ENCODE assay signal across 9 mouse cellular contexts in the genomic region with DNA sequence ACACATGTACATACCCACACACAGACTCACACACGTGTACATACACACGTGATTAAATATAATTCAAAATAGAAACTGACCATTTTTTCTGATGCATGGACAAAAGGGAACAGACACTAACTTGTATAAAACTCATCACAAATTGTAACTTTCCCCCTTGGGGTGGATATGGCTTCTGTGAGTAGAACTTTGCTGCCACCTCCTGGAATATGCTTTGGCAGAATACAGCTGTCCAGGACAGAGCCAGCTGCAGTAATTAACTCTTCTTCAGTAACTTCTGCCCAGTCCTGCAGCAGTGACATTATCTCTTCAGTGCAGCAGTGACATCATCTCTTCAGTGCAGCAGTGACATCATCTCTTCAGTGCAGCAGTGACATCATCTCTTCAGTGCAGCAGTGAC. TPM values are rescaled to one million over a fixed set of nuclear protein-coding genes. Genes with fewer than 3 reads are reported as not detected.
A peak's percentile ranks its signal among the peaks of the same experiment; 100 is the strongest.
DNase-seq lines count a peak whose midpoint lies in the region; ATAC-seq lines count a peak whose summit lies in the region.
"Had no signal": no experiment of that assay in that cellular context is flagged by ENCODE, and none has a peak within 500 bp of the region (broad histone marks: within the 10 kb centered on the region; RNA-seq: fewer than 3 reads in every experiment).

No protein-coding gene starts in this region.

- no peaks in the 10 kb centered on the region; the same call in 1 of the 2 replicates for H3K9me3 ChIP-seq in forebrain, embryonic 16.5 days (ENCODE audit: control insufficient read depth, low read length)
- H3K9me3 ChIP-seq in forebrain, embryonic 12.5 days, result no peaks in the 10 kb centered on the region
- no peaks in the 10 kb centered on the region for H3K9me3 ChIP-seq in lung, embryonic 16.5 days (ENCODE audit: control insufficient read depth, low read length)

- H3K4me2 ChIP-seq in forebrain, embryonic 16.5 days (ENCODE audit: low read length), result no peak overlapping the region
- H3K4me2 ChIP-seq in forebrain, embryonic 12.5 days, result no peak overlapping the region
- H3K4me2 ChIP-seq in lung, embryonic 16.5 days (ENCODE audit: low read depth, low read length), result no peak overlapping the region
- H3K4me2 ChIP-seq: heart, embryonic 15.5 days had no signal

- H3K36me3 ChIP-seq in forebrain, embryonic 16.5 days (ENCODE audit: control insufficient read depth, insufficient read depth), result no peaks in the 10 kb centered on the region
- H3K36me3 ChIP-seq in forebrain, embryonic 12.5 days (replicated peaks), result no peaks in the 10 kb centered on the region
- H3K36me3 ChIP-seq in lung, embryonic 16.5 days (ENCODE audit: control insufficient read depth, insufficient read depth, low read length), result no peaks in the 10 kb centered on the region
- H3K36me3 ChIP-seq: heart, embryonic 15.5 days had no signal

- H3K9ac ChIP-seq in forebrain, embryonic 16.5 days (replicated peaks; ENCODE audit: low read depth, low read length), result no peak overlapping the region
- no peak overlapping the region for H3K9ac ChIP-seq in forebrain, embryonic 12.5 days
- no peak overlapping the region for H3K9ac ChIP-seq in lung, embryonic 16.5 days (ENCODE audit: low read length)
- H3K9ac ChIP-seq: heart, embryonic 15.5 days had no signal

- whole genome bisulfite sequencing in forebrain, embryonic 16.5 days, result 68% methylated on average over 2 of the region's 2 CpGs
- 74% methylated on average over 2 of the region's 2 CpGs for WGBS in forebrain, embryonic 12.5 days
- WGBS in lung, embryonic 16.5 days, result 71% methylated on average over 2 of the region's 2 CpGs

- H3K27ac ChIP-seq in forebrain, embryonic 16.5 days (ENCODE audit: low read length), result no peak overlapping the region
- no peak overlapping the region for H3K27ac ChIP-seq in forebrain, embryonic 12.5 days
- H3K27ac ChIP-seq in lung, embryonic 16.5 days (ENCODE audit: low read length), result no peak overlapping the region
- H3K27ac ChIP-seq: heart, embryonic 15.5 days had no signal

- H3K4me3 ChIP-seq in forebrain, embryonic 16.5 days (replicated peaks; ENCODE audit: low read length), result no peak overlapping the region
- H3K4me3 ChIP-seq in forebrain, embryonic 12.5 days (replicated peaks), result no peak overlapping the region
- no peak overlapping the region for H3K4me3 ChIP-seq in lung, embryonic 16.5 days (ENCODE audit: low read length)
- H3K4me3 ChIP-seq: heart, embryonic 15.5 days had no signal

- H3K27me3 ChIP-seq in forebrain, embryonic 16.5 days (replicated peaks; ENCODE audit: control insufficient read depth, insufficient read depth, low read length), result no peaks in the 10 kb centered on the region
- no peaks in the 10 kb centered on the region for H3K27me3 ChIP-seq in forebrain, embryonic 12.5 days
- H3K27me3 ChIP-seq in lung, embryonic 16.5 days (ENCODE audit: control insufficient read depth, insufficient read depth, low read depth, low read length), result no peaks in the 10 kb centered on the region
- H3K27me3 ChIP-seq: heart, embryonic 15.5 days had no signal

- ATAC-seq in forebrain, embryonic 16.5 days, result peak; percentile 61; the same call in 1 of the 2 replicates
- ATAC-seq in forebrain, embryonic 12.5 days (ENCODE audit: low FRiP score), result no peak
- ATAC-seq in lung, embryonic 16.5 days (ENCODE audit: low read depth), result 0 out of 2 replicates have a peak, but pooled peaks have one; percentile 28
- ATAC-seq in erythroblast, adult 5-6 weeks (replicated peaks; ENCODE audit: low FRiP score, poor library complexity, severe bottlenecking), result no peak

- DNase-seq in lung, adult 18-20 months, result no peak
- DNase-seq in heart, postnatal 14 days, result peak; percentile 7 to 31
- peak; percentile 22 for DNase-seq in lung, postnatal 25 days (ENCODE audit: low spot score)
- peak; percentile 36 to 39 for DNase-seq in spleen, postnatal 36 days (ENCODE audit: low spot score in 2 of 2)

- no peaks in the 10 kb centered on the region for H3K4me1 ChIP-seq in forebrain, embryonic 16.5 days (replicated peaks; ENCODE audit: control insufficient read depth, insufficient read depth, low read length)
- H3K4me1 ChIP-seq in forebrain, embryonic 12.5 days, result no peaks in the 10 kb centered on the region
- H3K4me1 ChIP-seq in lung, embryonic 16.5 days (replicated peaks; ENCODE audit: control insufficient read depth, insufficient read depth, low read length), result no peaks in the 10 kb centered on the region
- H3K4me1 ChIP-seq: heart, embryonic 15.5 days had no signal

- intact Hi-C loops in heart, postnatal 14 days (cut with DNase I), result loop anchor here (2.0 kb wide), 1 partner anchor 538 kb away; no protein-coding TSS in a partner anchor

RNA-seq across cellular contexts. Expression of gene Odaph, which starts 15.7 kb away (rescaled TPM):
- polyA plus RNA-seq in forebrain, embryonic 16.5 days (2015; fragmentation: Nextera tagmentation; extraction: Ambion mirVana), result not detected in 2 replicates
- not detected in 2 replicates for polyA plus RNA-seq in forebrain, embryonic 12.5 days (2016; fragmentation: Nextera tagmentation; extraction: Ambion mirVana)
- polyA plus RNA-seq in lung, embryonic 16.5 days (2015; fragmentation: Nextera tagmentation; extraction: Ambion mirVana), result not detected in 2 replicates
- not detected for total RNA-seq in heart, postnatal 14 days (2021)
- not detected in 2 replicates for total RNA-seq in erythroblast, adult 5-6 weeks (2015; ENCODE audit: low replicate concordance)
- total RNA-seq in erythroblast, adult 5-6 weeks (2017; ENCODE audit: low replicate concordance), result not detected in 2 replicates
- polyA plus RNA-seq: heart, embryonic 15.5 days had no signal

RNA-seq across cellular contexts. Expression of gene Rchy1, which starts 40.1 kb away (rescaled TPM):
- polyA plus RNA-seq in forebrain, embryonic 16.5 days (2015; fragmentation: Nextera tagmentation; extraction: Ambion mirVana), result 64.2 and 71.4 TPM in 2 replicates
- 61.2 and 65.2 TPM in 2 replicates for polyA plus RNA-seq in forebrain, embryonic 12.5 days (2016; fragmentation: Nextera tagmentation; extraction: Ambion mirVana)
- 62.9 and 69.1 TPM in 2 replicates for polyA plus RNA-seq in lung, embryonic 16.5 days (2015; fragmentation: Nextera tagmentation; extraction: Ambion mirVana)
- 10 to 100 TPM; 32.3 to 35.0 TPM for total RNA-seq in heart, postnatal 14 days (2021)
- total RNA-seq in erythroblast, adult 5-6 weeks (2015; ENCODE audit: low replicate concordance), result 23.8 and 40.7 TPM in 2 replicates
- 14.4 and 26.2 TPM in 2 replicates for total RNA-seq in erythroblast, adult 5-6 weeks (2017; ENCODE audit: low replicate concordance)

RNA-seq across cellular contexts. Expression of gene Cdkl2, which starts 40.7 kb away (rescaled TPM):
- 8.3 and 10.2 TPM in 2 replicates for polyA plus RNA-seq in forebrain, embryonic 16.5 days (2015; fragmentation: Nextera tagmentation; extraction: Ambion mirVana)
- 0.77 and 0.88 TPM in 2 replicates for polyA plus RNA-seq in forebrain, embryonic 12.5 days (2016; fragmentation: Nextera tagmentation; extraction: Ambion mirVana)
- 4.0 and 4.5 TPM in 2 replicates for polyA plus RNA-seq in lung, embryonic 16.5 days (2015; fragmentation: Nextera tagmentation; extraction: Ambion mirVana)
- total RNA-seq in heart, postnatal 14 days (2021), result 1 to 10 TPM; 3.6 to 3.8 TPM
- 0.21 TPM in 1 of 2 replicates, not detected in the other for total RNA-seq in erythroblast, adult 5-6 weeks (2015; ENCODE audit: low replicate concordance)
- total RNA-seq in erythroblast, adult 5-6 weeks (2017; ENCODE audit: low replicate concordance), result 0.14 and 0.68 TPM in 2 replicates

Comparison
In these comparisons a context has a peak if more than half of its experiments do, and no peak if none do; other contexts are left out.
1. ATAC-seq: peak in forebrain, embryonic 16.5 days (single experiment) and lung, embryonic 16.5 days (single experiment); none in forebrain, embryonic 12.5 days (single experiment) and erythroblast, adult 5-6 weeks (single experiment).
2. DNase-seq: peak in heart, postnatal 14 days (2 of 2), lung, postnatal 25 days (single experiment) and spleen, postnatal 36 days (2 of 2); none in lung, adult 18-20 months (0 of 2).